Mouse (Mus musculus): ENCODE measurements around the gene Gm49369.

DNA sequence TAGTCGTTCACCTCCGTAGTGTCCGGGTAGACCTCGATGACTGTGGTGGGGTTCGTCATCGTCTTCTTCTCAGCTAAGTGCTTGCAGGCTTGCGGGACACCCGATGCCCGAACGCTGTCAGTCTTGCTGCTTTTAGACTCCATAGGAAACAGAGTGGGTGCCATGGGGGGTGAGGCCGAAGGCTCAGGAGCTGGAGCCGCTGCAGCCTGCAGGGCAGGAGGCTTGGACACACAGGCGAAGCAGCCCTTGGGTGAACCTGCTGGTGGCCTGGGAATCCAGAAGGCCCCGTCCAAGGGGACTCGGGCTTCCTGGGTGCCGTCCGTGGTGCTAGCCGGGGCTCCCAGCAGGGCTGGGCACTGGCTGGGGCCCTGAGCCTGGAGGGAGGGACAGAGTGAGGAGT is 11.5 kb downstream of the Gm49369 start:
- no peak for TF ChIP-seq CTCF (IDR thresholded peaks at IDR 0.05; ENCODE audit: low read depth)
- no peak for TF ChIP-seq EP300 (optimal IDR thresholded peaks at IDR 0.05)
